Mouse (Mus musculus) forebrain, postnatal 0 days (tissue): Measurements from ENCODE around the gene Ethe1. TPM values are rescaled to one million over a fixed set of nuclear protein-coding genes. Genes with fewer than 3 reads are reported as not detected.

Experiments
- ATAC-seq: fragments of 200-750 bp; cut with Nextera tagmentation; 2 replicates; pipeline ENCODE4 v1.8.0; 2017; ENCODE audit warnings: mild to moderate bottlenecking, moderate library complexity
- DNase-seq: peaks from one replicate; pipeline ENCODE4 v3.0.0-alpha.2; 2015
- H3K27ac ChIP-seq: fragments of 300-500 bp; sonication (generic); 2 replicates; pipeline ENCODE4 v1.5.1; 2014; ENCODE audit warnings: low read depth, mild to moderate bottlenecking, antibody characterized with exemption, low read length, moderate library complexity, mixed read lengths
- H3K27me3 ChIP-seq: fragments of 300-500 bp; sonication (generic); 2 replicates; pipeline ENCODE4 v1.6.1; 2014; ENCODE audit warnings: mild to moderate bottlenecking, low read length, mixed read lengths; ENCODE audit not compliant: insufficient read depth
- H3K36me3 ChIP-seq: fragments of 300-500 bp; sonication (generic); 2 replicates; pipeline ENCODE4 v1.6.1; 2014; ENCODE audit warnings: mild to moderate bottlenecking, moderate library complexity; ENCODE audit not compliant: insufficient read depth
- H3K4me1 ChIP-seq: fragments of 300-500 bp; sonication (generic); 2 replicates; pipeline ENCODE4 v1.6.1; 2014; ENCODE audit warnings: antibody characterized with exemption; ENCODE audit not compliant: insufficient read depth
- H3K4me2 ChIP-seq: fragments of 300-500 bp; sonication (generic); 2 replicates; pipeline ENCODE4 v1.6.1; 2014; ENCODE audit warnings: low read depth, mild to moderate bottlenecking, moderate library complexity
- H3K4me3 ChIP-seq: fragments of 300-500 bp; sonication (generic); 2 replicates; pipeline ENCODE4 v1.5.1; 2014; ENCODE audit warnings: low read depth, low read length, mixed read lengths
- H3K9ac ChIP-seq: fragments of 300-500 bp; sonication (generic); 2 replicates; pipeline ENCODE4 v1.6.1; 2014; ENCODE audit warnings: mild to moderate bottlenecking
- H3K9me3 ChIP-seq: fragments of 300-500 bp; sonication (generic); 2 replicates; pipeline ENCODE4 v1.6.1; 2016; ENCODE audit warnings: low read length
- CTCF ChIP-seq: sonication (generic); IDR thresholded peaks from 2 replicates; pipeline ENCODE4 v1.5.1; 2016; ENCODE audit warnings: antibody characterized with exemption, control low read depth, low read depth
- WGBS: fragments of 180-500 bp; shearing (Covaris S2); extraction: QIAGEN DNeasy Blood & Tissue Kit; methylation state at CpG from one replicate; pipeline ENCODE4 v1.1.7; 2014; 5-methylcytosine and 5-hydroxymethylcytosine counted together
- polyA plus RNA-seq: library from polyadenylated mRNA; unstranded; fragments of >200 nt; fragmentation: Nextera tagmentation; extraction: Ambion mirVana; gene quantifications from 2 replicates; pipeline ENCODE4 v1.2.1, GENCODE M21; 2015
- total RNA-seq: library from RNA; depleted of rRNA; stranded (reverse); fragments of >200 nt; gene quantifications from 2 replicates; pipeline ENCODE4 v1.2.3, GENCODE M21; 2014

Gene Ethe1
- total and polyA plus RNA-seq, 2 experiments from 2014 or later = 24.3 to 25.8 TPM

GRCm38 (mm10) chr7:24546634-24547389 is 40.5 kb upstream of the Ethe1 start:
- H3K4me1 ChIP-seq = no peaks in the 10 kb centered on the region
- ATAC-seq = peak; percentile 99
- no peak for TF ChIP-seq CTCF

GRCm38 (mm10) chr7:24547534-24548036 is 39.8 kb upstream of the Ethe1 start:
- peak overlapping the region; percentile 68 for H3K9ac ChIP-seq
- H3K4me2 ChIP-seq = peak overlapping the region; percentile 76
- no peak for TF ChIP-seq CTCF
- WGBS = 23% methylated on average over 13 of the region's 13 CpGs
- ATAC-seq = no peak
- no peak overlapping the region; the same call in 1 of the 2 replicates for H3K27ac ChIP-seq
- H3K9me3 ChIP-seq = no peaks in the 10 kb centered on the region
- no peaks in the 10 kb centered on the region for H3K27me3 ChIP-seq
- peak overlapping the region; percentile 86 for H3K4me3 ChIP-seq
- no peak for DNase-seq
- no peaks in the 10 kb centered on the region for H3K4me1 ChIP-seq
- H3K36me3 ChIP-seq = peaks cover 7% of the 10 kb centered on the region; the same call in 1 of the 2 replicates

More at GRCm38 (mm10) chr7:24546634-24547389, 40.5 kb upstream of the Ethe1 start:
- H3K27me3 ChIP-seq = no peaks in the 10 kb centered on the region
- DNase-seq = peak; percentile 100
- no peaks in the 10 kb centered on the region; the same call in 1 of the 2 replicates for H3K36me3 ChIP-seq
- peak overlapping the region; percentile 59; the same call in 1 of the 2 replicates for H3K27ac ChIP-seq
- H3K9me3 ChIP-seq = no peaks in the 10 kb centered on the region
- under 1% methylated on average over 57 of the region's 57 CpGs for WGBS
- H3K9ac ChIP-seq = peak overlapping the region; percentile 68
- H3K4me2 ChIP-seq = peak overlapping the region; percentile 76
- peak overlapping the region; percentile 86 for H3K4me3 ChIP-seq

GRCm38 (mm10) chr7:24551985-24552759 is 35.2 kb upstream of the Ethe1 start:
- no peak overlapping the region for H3K9ac ChIP-seq
- no peak for TF ChIP-seq CTCF
- no peak overlapping the region for H3K4me3 ChIP-seq
- no peak overlapping the region for H3K4me2 ChIP-seq
- DNase-seq = no peak
- 96% methylated on average over 12 of the region's 12 CpGs for WGBS
- H3K9me3 ChIP-seq = no peaks in the 10 kb centered on the region
- no peak for ATAC-seq
- no peak overlapping the region for H3K27ac ChIP-seq
- H3K36me3 ChIP-seq = peaks cover 11% of the 10 kb centered on the region
- H3K4me1 ChIP-seq = no peaks in the 10 kb centered on the region
- H3K27me3 ChIP-seq = no peaks in the 10 kb centered on the region

GRCm38 (mm10) chr7:24555786-24556185 is 31.6 kb upstream of the Ethe1 start:
- no peaks in the 10 kb centered on the region for H3K4me1 ChIP-seq
- 96% methylated on average over 10 of the region's 10 CpGs for WGBS
- DNase-seq = no peak
- no peaks in the 10 kb centered on the region for H3K9me3 ChIP-seq
- peaks cover 14% of the 10 kb centered on the region for H3K36me3 ChIP-seq
- H3K4me3 ChIP-seq = no peak overlapping the region
- H3K27me3 ChIP-seq = no peaks in the 10 kb centered on the region
- H3K27ac ChIP-seq = no peak overlapping the region
- H3K4me2 ChIP-seq = no peak overlapping the region
- no peak for ATAC-seq
- H3K9ac ChIP-seq = no peak overlapping the region
- TF ChIP-seq CTCF = no peak

GRCm38 (mm10) chr7:24561450-24561849 is 25.9 kb upstream of the Ethe1 start:
- 89% methylated on average over 4 of the region's 4 CpGs for WGBS

GRCm38 (mm10) chr7:24563191-24563836 is 24.0 kb upstream of the Ethe1 start:
- H3K36me3 ChIP-seq = peaks cover 41% of the 10 kb centered on the region
- 95% methylated on average over 8 of the region's 8 CpGs for WGBS
- DNase-seq (no peak), ATAC-seq (no peak)
- no peak overlapping the region for H3K4me2 ChIP-seq
- no peak overlapping the region for H3K27ac ChIP-seq
- H3K4me1 ChIP-seq = no peaks in the 10 kb centered on the region
- no peaks in the 10 kb centered on the region for H3K9me3 ChIP-seq
- TF ChIP-seq CTCF = no peak
- no peaks in the 10 kb centered on the region for H3K27me3 ChIP-seq
- H3K9ac ChIP-seq = no peak overlapping the region
- no peak overlapping the region for H3K4me3 ChIP-seq

More at GRCm38 (mm10) chr7:24561450-24561849, 25.9 kb upstream of the Ethe1 start:
- DNase-seq = no peak
- TF ChIP-seq CTCF = no peak
- no peaks in the 10 kb centered on the region for H3K27me3 ChIP-seq
- H3K4me3 ChIP-seq = no peak overlapping the region
- peaks cover 24% of the 10 kb centered on the region for H3K36me3 ChIP-seq
- no peak for ATAC-seq
- H3K4me2 ChIP-seq = no peak overlapping the region
- no peaks in the 10 kb centered on the region for H3K4me1 ChIP-seq
- H3K9me3 ChIP-seq = no peaks in the 10 kb centered on the region
- no peak overlapping the region for H3K9ac ChIP-seq
- H3K27ac ChIP-seq = no peak overlapping the region
